Mouse (Mus musculus) adrenal gland, postnatal 36 days (tissue): ENCODE data around the gene Podxl2. TPM values are rescaled to one million over a fixed set of nuclear protein-coding genes. Genes with fewer than 3 reads are reported as not detected.

Source experiments
- DNase-seq, 2 experiments: peaks; one replicate each; pipeline ENCODE4 v3.0.0; 2021; ENCODE audit warnings: mixed read lengths in 1 of 2
- total RNA-seq, 2 experiments: library from RNA; stranded (reverse); gene quantifications; 2 replicates each; pipeline ENCODE4 v1.2.3; 2021

Gene Podxl2
- total RNA-seq, 2 experiments from 2014 or later, result 34.6 to 61.1 TPM

- peak; percentile 52 to 58 for DNase-seq
Observed at GRCm38 (mm10) chr6:88889410-88890042, 14.7 kb upstream of the Podxl2 start.

- no peak for DNase-seq
Observed at GRCm38 (mm10) chr6:88886417-88886967, 11.6 kb upstream of the Podxl2 start.

- no peak for DNase-seq
Observed at GRCm38 (mm10) chr6:88885644-88886416, 11.0 kb upstream of the Podxl2 start.

- DNase-seq, result no peak
Observed at GRCm38 (mm10) chr6:88884690-88885089, 9.8 kb upstream of the Podxl2 start.

- no peak for DNase-seq
Observed at GRCm38 (mm10) chr6:88884195-88884594, 9.4 kb upstream of the Podxl2 start.

GRCm38 (mm10) chr6:88881334-88881733 is 6.5 kb upstream of the Podxl2 start:
- DNase-seq, result no peak

GRCm38 (mm10) chr6:88879471-88879870 is 4.6 kb upstream of the Podxl2 start:
- DNase-seq, result no peak

- peak in 1 of 2 experiments; percentile 30 for DNase-seq
Observed at GRCm38 (mm10) chr6:88873965-88874867, 628 bp downstream of the Podxl2 start.

- DNase-seq, result no peak
Observed at GRCm38 (mm10) chr6:88872811-88873210, 2.0 kb downstream of the Podxl2 start.

GRCm38 (mm10) chr6:88871546-88871945 is 3.3 kb downstream of the Podxl2 start:
- no peak for DNase-seq

GRCm38 (mm10) chr6:88870594-88870993 is 4.2 kb downstream of the Podxl2 start:
- DNase-seq, result no peak

GRCm38 (mm10) chr6:88869459-88869858 is 5.4 kb downstream of the Podxl2 start:
- DNase-seq, result peak; percentile 65 to 69

GRCm38 (mm10) chr6:88865704-88866103 is 9.1 kb downstream of the Podxl2 start:
- DNase-seq, result no peak

- peak; percentile 37 to 53 for DNase-seq
Observed at GRCm38 (mm10) chr6:88860914-88861313, 13.9 kb downstream of the Podxl2 start.

- no peak for DNase-seq
Observed at GRCm38 (mm10) chr6:88858341-88858740, 16.5 kb downstream of the Podxl2 start.

- no peak for DNase-seq
Observed at GRCm38 (mm10) chr6:88857830-88858229, 17.0 kb downstream of the Podxl2 start.

GRCm38 (mm10) chr6:88857249-88857648 is 17.6 kb downstream of the Podxl2 start:
- DNase-seq, result peak; percentile 56 to 69

- DNase-seq, result peak; percentile 36 to 73
Observed at GRCm38 (mm10) chr6:88855636-88856035, 19.2 kb downstream of the Podxl2 start.

- no peak for DNase-seq
Observed at GRCm38 (mm10) chr6:88854509-88854908, 20.3 kb downstream of the Podxl2 start.

- no peak for DNase-seq
Observed at GRCm38 (mm10) chr6:88850034-88850433, 24.8 kb downstream of the Podxl2 start.

GRCm38 (mm10) chr6:88849270-88849669 is 25.6 kb downstream of the Podxl2 start:
- DNase-seq, result peak; percentile 25 to 47

- DNase-seq, result peak in 1 of 2 experiments; percentile 45
Observed at GRCm38 (mm10) chr6:88847571-88847970, 27.3 kb downstream of the Podxl2 start.
